Mouse (Mus musculus) hindbrain, embryonic 14.5 days (tissue): ENCODE data around the gene Kbtbd3. TPM values are rescaled to one million over a fixed set of nuclear protein-coding genes. Genes with fewer than 3 reads are reported as not detected.

ENCODE experiments used
- ATAC-seq: fragments of 200-750 bp; cut with Nextera tagmentation; 2 replicates; pipeline ENCODE4 v1.8.0; 2017; ENCODE audit warnings: moderate number of reproducible peaks, mild to moderate bottlenecking, moderate TSS enrichment, moderate library complexity; ENCODE audit not compliant: low FRiP score
- DNase-seq: peaks from one replicate; pipeline ENCODE4 v3.0.0-alpha.2; 2015; ENCODE audit warnings: low spot score
- H3K27ac ChIP-seq: fragments of 300-500 bp; sonication (generic); 2 replicates; pipeline ENCODE4 v1.5.1; 2014; ENCODE audit warnings: mild to moderate bottlenecking, moderate library complexity
- H3K27me3 ChIP-seq: fragments of 300-500 bp; sonication (generic); 2 replicates; pipeline ENCODE4 v1.6.1; 2014; ENCODE audit warnings: mild to moderate bottlenecking, low read length, mixed read lengths; ENCODE audit not compliant: control insufficient read depth, insufficient read depth
- H3K36me3 ChIP-seq: fragments of 300-500 bp; sonication (generic); replicated peaks from 2 replicates; pipeline ENCODE4 v1.6.1; 2014; ENCODE audit not compliant: control insufficient read depth, insufficient read depth
- H3K4me1 ChIP-seq: fragments of 300-500 bp; sonication (generic); replicated peaks from 2 replicates; pipeline ENCODE4 v1.6.1; 2014; ENCODE audit warnings: antibody characterized with exemption, low read length, mixed read lengths; ENCODE audit not compliant: control insufficient read depth, insufficient read depth
- H3K4me2 ChIP-seq: fragments of 300-500 bp; sonication (generic); replicated peaks from 2 replicates; pipeline ENCODE4 v1.6.1; 2014; ENCODE audit warnings: mild to moderate bottlenecking, moderate library complexity
- H3K4me3 ChIP-seq: fragments of 300-500 bp; sonication (generic); replicated peaks from 2 replicates; pipeline ENCODE4 v1.5.1; 2014; ENCODE audit warnings: mild to moderate bottlenecking, low read length
- H3K9ac ChIP-seq: fragments of 300-500 bp; sonication (generic); 2 replicates; pipeline ENCODE4 v1.6.1; 2014
- H3K9me3 ChIP-seq: fragments of 300-500 bp; sonication (generic); 2 replicates; pipeline ENCODE4 v1.6.1; 2016; ENCODE audit warnings: low read length; ENCODE audit not compliant: control insufficient read depth
- WGBS: fragments of 180-500 bp; shearing (Covaris S2); extraction: QIAGEN DNeasy Blood & Tissue Kit; methylation state at CpG from one replicate; pipeline ENCODE4 v1.1.7; 2014; 5-methylcytosine and 5-hydroxymethylcytosine counted together
- polyA plus RNA-seq: library from polyadenylated mRNA; unstranded; fragments of >200 nt; fragmentation: Nextera tagmentation; extraction: Ambion mirVana; gene quantifications from 2 replicates; pipeline ENCODE4 v1.2.1, GENCODE M21; 2014

Kbtbd3 gene
- polyA plus RNA-seq, 1 experiment from 2014 or later, result 13.3 TPM

- H3K36me3 ChIP-seq, result no peaks in the 10 kb centered on the region
- no peak overlapping the region for H3K27ac ChIP-seq
- DNase-seq (no peak), ATAC-seq (no peak)
- H3K4me2 ChIP-seq, result peak overlapping the region; percentile 55
- peak overlapping the region; percentile 62; the same call in 1 of the 2 replicates for H3K4me3 ChIP-seq
- no peaks in the 10 kb centered on the region for H3K9me3 ChIP-seq
- 91% methylated on average over 3 of the region's 3 CpGs for WGBS
- no peaks in the 10 kb centered on the region for H3K27me3 ChIP-seq
- peak overlapping the region; percentile 82; the same call in 1 of the 2 replicates for H3K9ac ChIP-seq
- H3K4me1 ChIP-seq, result peaks cover 22% of the 10 kb centered on the region
Measured at GRCm38 (mm10) chr9:4311162-4311561, 1.5 kb downstream of the Kbtbd3 start.

- 89% methylated on average over 4 of the region's 4 CpGs for WGBS
Measured at GRCm38 (mm10) chr9:4313946-4314345, 4.3 kb downstream of the Kbtbd3 start.

GRCm38 (mm10) chr9:4315746-4316145 is 6.1 kb downstream of the Kbtbd3 start:
- H3K4me3 ChIP-seq, result no peak overlapping the region
- DNase-seq (no peak), ATAC-seq (no peak)
- H3K27me3 ChIP-seq, result no peaks in the 10 kb centered on the region
- H3K27ac ChIP-seq, result no peak overlapping the region
- H3K9ac ChIP-seq, result no peak overlapping the region
- H3K36me3 ChIP-seq, result no peaks in the 10 kb centered on the region
- H3K4me2 ChIP-seq, result no peak overlapping the region
- peaks cover 5% of the 10 kb centered on the region for H3K4me1 ChIP-seq
- no peaks in the 10 kb centered on the region for H3K9me3 ChIP-seq
- WGBS, result 89% methylated on average over 2 of the region's 2 CpGs

More at GRCm38 (mm10) chr9:4313946-4314345, 4.3 kb downstream of the Kbtbd3 start:
- no peak overlapping the region for H3K27ac ChIP-seq
- no peaks in the 10 kb centered on the region for H3K9me3 ChIP-seq
- no peak overlapping the region for H3K4me2 ChIP-seq
- no peak overlapping the region for H3K9ac ChIP-seq
- ATAC-seq (no peak), DNase-seq (no peak)
- H3K4me1 ChIP-seq, result peaks cover 8% of the 10 kb centered on the region
- H3K36me3 ChIP-seq, result no peaks in the 10 kb centered on the region
- no peak overlapping the region for H3K4me3 ChIP-seq
- H3K27me3 ChIP-seq, result no peaks in the 10 kb centered on the region

GRCm38 (mm10) chr9:4318939-4319721 is 9.5 kb downstream of the Kbtbd3 start:
- H3K9ac ChIP-seq, result no peak overlapping the region
- no peaks in the 10 kb centered on the region for H3K36me3 ChIP-seq
- 87% methylated on average over 6 of the region's 6 CpGs for WGBS
- ATAC-seq, result no peak
- H3K4me2 ChIP-seq, result no peak overlapping the region
- no peaks in the 10 kb centered on the region for H3K4me1 ChIP-seq
- DNase-seq, result no peak
- H3K9me3 ChIP-seq, result peaks cover 8% of the 10 kb centered on the region
- no peak overlapping the region for H3K27ac ChIP-seq
- no peaks in the 10 kb centered on the region for H3K27me3 ChIP-seq
- H3K4me3 ChIP-seq, result no peak overlapping the region

- ATAC-seq, result no peak
- Histone ChIP-seq H3K4me2 (no peak overlapping the region), H3K36me3 (no peaks in the 10 kb centered on the region), H3K4me1 (no peaks in the 10 kb centered on the region), H3K4me3 (no peak overlapping the region), H3K27ac (no peak overlapping the region), H3K9ac (no peak overlapping the region), H3K27me3 (no peaks in the 10 kb centered on the region), H3K9me3 (no peaks in the 10 kb centered on the region)
- 91% methylated on average over 1 of the region's 1 CpGs for WGBS
- DNase-seq, result no peak
Measured at GRCm38 (mm10) chr9:4353163-4353562, 43.5 kb downstream of the Kbtbd3 start.

- H3K9me3 ChIP-seq, result no peaks in the 10 kb centered on the region
- H3K4me3 ChIP-seq, result peak within 1 kb of the TSS; percentile 59
- ATAC-seq, result peak; percentile 100
- H3K4me2 ChIP-seq, result peak within 1 kb of the TSS; percentile 57
- under 1% methylated on average over 31 of the region's 31 CpGs for WGBS
- H3K4me1 ChIP-seq, result peaks cover 19% of the 10 kb centered on the region
- H3K27ac ChIP-seq, result peak within 1 kb of the TSS; percentile 82
- H3K27me3 ChIP-seq, result no peaks in the 10 kb centered on the region
- H3K36me3 ChIP-seq, result no peaks in the 10 kb centered on the region
- DNase-seq, result peak; percentile 97
- peak within 1 kb of the TSS; percentile 65 for H3K9ac ChIP-seq
Measured at GRCm38 (mm10) chr9:4375828-4376639, 66.4 kb downstream of the Kbtbd3 start, which contains the start of gene Msantd4. Msantd4 (plus strand) TSS chr9:4376562.

- ATAC-seq (peak; percentile 77), DNase-seq (no peak)
- peak overlapping the region; percentile 65 for H3K9ac ChIP-seq
- 0 out of 2 replicates have a peak, but pooled peaks cover 3% of the 10 kb centered on the region for H3K36me3 ChIP-seq
- WGBS, result 0% methylated on average over 15 of the region's 15 CpGs
- no peaks in the 10 kb centered on the region for H3K9me3 ChIP-seq
- H3K4me2 ChIP-seq, result peak overlapping the region; percentile 57
- H3K27me3 ChIP-seq, result no peaks in the 10 kb centered on the region
- peaks cover 19% of the 10 kb centered on the region for H3K4me1 ChIP-seq
- H3K27ac ChIP-seq, result peak overlapping the region; percentile 75
- peak overlapping the region; percentile 59 for H3K4me3 ChIP-seq
Measured at GRCm38 (mm10) chr9:4376640-4377120, 67.0 kb downstream of the Kbtbd3 start.
